Mouse (Mus musculus): Measurements from ENCODE around the gene Fthl17f. TPM values are rescaled to one million over a fixed set of nuclear protein-coding genes. Genes with fewer than 3 reads are reported as not detected.

The Fthl17f gene
- polyA plus RNA-seq, 1 experiment from 2014 or later: not detected

Other genes with a start within 250 kb of the Fthl17f start
- not detected in 2 replicates for gene Gm6592, start 219.0 kb upstream of the Fthl17f start, polyA plus RNA-seq (2015; fragmentation: Nextera tagmentation; extraction: Ambion mirVana)
- not detected in 2 replicates for gene Gm5751, start 188.8 kb upstream of the Fthl17f start, polyA plus RNA-seq (2015; fragmentation: Nextera tagmentation; extraction: Ambion mirVana)
- 8.0 and 9.0 TPM in 2 replicates for gene B630019K06Rik, start 170.6 kb upstream of the Fthl17f start, polyA plus RNA-seq (2015; fragmentation: Nextera tagmentation; extraction: Ambion mirVana)
- not detected in 2 replicates for gene Fthl17b, start 100.0 kb upstream of the Fthl17f start, polyA plus RNA-seq (2015; fragmentation: Nextera tagmentation; extraction: Ambion mirVana)
- not detected in 2 replicates for gene Fthl17c, start 86.5 kb upstream of the Fthl17f start, polyA plus RNA-seq (2015; fragmentation: Nextera tagmentation; extraction: Ambion mirVana)
- not detected in 2 replicates for gene Fthl17d, start 76.3 kb upstream of the Fthl17f start, polyA plus RNA-seq (2015; fragmentation: Nextera tagmentation; extraction: Ambion mirVana)
- not detected in 2 replicates for gene Fthl17e, start 29.5 kb upstream of the Fthl17f start, polyA plus RNA-seq (2015; fragmentation: Nextera tagmentation; extraction: Ambion mirVana)
- not detected in 2 replicates for gene 4930402K13Rik, start 41.5 kb downstream of the Fthl17f start, polyA plus RNA-seq (2015; fragmentation: Nextera tagmentation; extraction: Ambion mirVana)
- 3.8 and 4.7 TPM in 2 replicates for gene Lancl3, start 136.9 kb downstream of the Fthl17f start, polyA plus RNA-seq (2015; fragmentation: Nextera tagmentation; extraction: Ambion mirVana)
- gene Gm14862, start 193.9 kb downstream of the Fthl17f start, polyA plus RNA-seq (2015; fragmentation: Nextera tagmentation; extraction: Ambion mirVana): 0.24 TPM in 1 of 2 replicates, not detected in the other
- gene Xk, start 209.7 kb downstream of the Fthl17f start, polyA plus RNA-seq (2015; fragmentation: Nextera tagmentation; extraction: Ambion mirVana): 2.5 and 3.1 TPM in 2 replicates
- gene H2al1m, start 220.7 kb downstream of the Fthl17f start, polyA plus RNA-seq (2015; fragmentation: Nextera tagmentation; extraction: Ambion mirVana): not detected in 2 replicates

Data from forebrain, embryonic 13.5 days (tissue).